Mouse (Mus musculus) myocyte (in vitro differentiated cells): ENCODE data around the gene Akr1cl.

Experiments
- CEBPB ChIP-seq: IDR thresholded peaks from 2 replicates; pipeline ENCODE4 v1.6.1; 2011; ENCODE audit warnings: mild to moderate bottlenecking, moderate library complexity; ENCODE audit not compliant: poor library complexity, insufficient read depth, severe bottlenecking
- MAX ChIP-seq: IDR thresholded peaks from one replicate; pipeline ENCODE4 v1.6.1; 2011; ENCODE audit warnings: low read depth, mild to moderate bottlenecking, control low read depth
- POLR2A ChIP-seq: IDR thresholded peaks from one replicate; pipeline ENCODE4 v1.6.1; 2011; ENCODE audit warnings: low read depth, mild to moderate bottlenecking, control low read depth, moderate library complexity; ENCODE audit not compliant: insufficient read length
- POLR2AphosphoS2 ChIP-seq: IDR thresholded peaks from one replicate; pipeline ENCODE4 v1.6.1; 2011; ENCODE audit warnings: low read depth, control low read depth; ENCODE audit not compliant: insufficient read length
- TCF12 ChIP-seq: IDR thresholded peaks from one replicate; pipeline ENCODE4 v1.6.1; 2011; ENCODE audit warnings: mild to moderate bottlenecking, control low read depth; ENCODE audit not compliant: poor library complexity, insufficient read depth, severe bottlenecking
- USF1 ChIP-seq: IDR thresholded peaks from one replicate; pipeline ENCODE4 v1.6.1; 2011; ENCODE audit warnings: low read depth, mild to moderate bottlenecking, control low read depth, moderate library complexity

- no peak for TF ChIP-seq USF1
- TF ChIP-seq TCF12, result no peak
- no peak for TF ChIP-seq POLR2A
- no peak for TF ChIP-seq MAX
- TF ChIP-seq CEBPB, result no peak
- no peak for TF ChIP-seq POLR2AphosphoS2
Measured at GRCm38 (mm10) chr1:65051696-65052095, 19.1 kb upstream of the Akr1cl start.
